In the genomic region with DNA sequence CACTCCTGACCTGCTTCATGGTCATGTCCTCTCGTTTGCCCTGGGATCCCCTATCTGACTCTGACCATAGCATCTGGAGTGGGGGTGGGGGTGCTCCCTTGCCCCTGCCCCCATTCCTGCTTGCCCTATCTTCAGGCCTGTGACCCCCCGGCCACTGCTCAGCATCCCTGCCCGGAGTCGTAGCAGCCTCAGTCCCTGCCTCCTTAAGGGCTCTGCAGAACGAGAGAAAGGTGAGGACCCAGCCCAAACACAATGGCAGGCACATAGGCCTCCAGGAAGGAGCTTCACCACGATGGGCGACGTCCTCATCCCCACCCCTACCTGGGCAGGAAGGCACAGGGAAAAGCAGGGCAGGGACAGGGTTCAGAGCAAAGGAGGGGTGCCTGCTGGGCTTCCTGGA, we compare ENCODE assay signal across 26 mouse cellular contexts. TPM values are rescaled to one million over a fixed set of nuclear protein-coding genes. Genes with fewer than 3 reads are reported as not detected.
"Had no signal": no experiment of that assay in that cellular context is flagged by ENCODE, and none has a peak within 500 bp of the region (broad histone marks: within the 10 kb centered on the region; RNA-seq: fewer than 3 reads in every experiment).

No protein-coding gene starts in this region.

- DNase-seq: kidney, adult 18-20 months; kidney, adult 9 months; kidney, postnatal 14 days; kidney, postnatal 4 days; liver; lung, adult 18-20 months; lung, postnatal 10 days; lung, postnatal 36 days; midbrain, embryonic 14.5 days; retina, postnatal 1 day; right cerebral cortex, postnatal 25 days; spleen, adult 18-20 months; thymus, postnatal 25 days had no signal

- H3K27me3 ChIP-seq: liver, embryonic 15.5 days; lung, embryonic 15.5 days; neural tube, embryonic 12.5 days; neural tube, embryonic 15.5 days; stomach, embryonic 15.5 days had no signal

- H3K4me3 ChIP-seq: liver, embryonic 12.5 days; liver, embryonic 15.5 days; lung, embryonic 15.5 days; neural tube, embryonic 12.5 days; neural tube, embryonic 15.5 days; stomach, embryonic 15.5 days had no signal

- H3K9me3 ChIP-seq: liver, embryonic 12.5 days; liver, embryonic 15.5 days; lung, embryonic 15.5 days; megakaryocyte, embryonic 14.5 days; neural tube, embryonic 12.5 days; neural tube, embryonic 15.5 days; stomach, embryonic 15.5 days had no signal

- H3K9ac ChIP-seq: liver, embryonic 12.5 days; liver, embryonic 15.5 days; lung, embryonic 15.5 days; neural tube, embryonic 12.5 days; stomach, embryonic 15.5 days had no signal

- H3K27ac ChIP-seq: liver, embryonic 12.5 days; liver, embryonic 15.5 days; lung, embryonic 15.5 days; neural tube, embryonic 12.5 days; neural tube, embryonic 15.5 days; stomach, embryonic 15.5 days had no signal

- ATAC-seq: liver, embryonic 12.5 days had no signal

- H3K36me3 ChIP-seq: liver, embryonic 12.5 days; liver, embryonic 15.5 days; lung, embryonic 15.5 days; neural tube, embryonic 12.5 days; neural tube, embryonic 15.5 days; stomach, embryonic 15.5 days had no signal

- H3K4me2 ChIP-seq: liver, embryonic 12.5 days; liver, embryonic 15.5 days; lung, embryonic 15.5 days; midbrain, embryonic 11.5 days; neural tube, embryonic 12.5 days; neural tube, embryonic 15.5 days; stomach, embryonic 15.5 days had no signal

RNA-seq across cellular contexts. Expression of gene Tbx10, which starts 5.8 kb away (rescaled TPM):
- total RNA-seq: layer of hippocampus, adult 18-20 months; layer of hippocampus, postnatal 14 days; left cerebral cortex, adult 18-20 months; left cerebral cortex, postnatal 25 days had no signal
- polyA plus RNA-seq: lung, embryonic 15.5 days; midbrain, embryonic 11.5 days; midbrain, embryonic 14.5 days; neural tube, embryonic 12.5 days; thymus, postnatal 0 days had no signal
